Mouse (Mus musculus): ENCODE measurements around the gene BC025920. TPM values are rescaled to one million over a fixed set of nuclear protein-coding genes. Genes with fewer than 3 reads are reported as not detected.
A peak's percentile ranks its signal among the peaks of the same experiment; 100 is the strongest.

The BC025920 gene
- polyA plus RNA-seq (2012; rRNA removed): 0.33 and 0.58 TPM in 2 replicates

DNA sequence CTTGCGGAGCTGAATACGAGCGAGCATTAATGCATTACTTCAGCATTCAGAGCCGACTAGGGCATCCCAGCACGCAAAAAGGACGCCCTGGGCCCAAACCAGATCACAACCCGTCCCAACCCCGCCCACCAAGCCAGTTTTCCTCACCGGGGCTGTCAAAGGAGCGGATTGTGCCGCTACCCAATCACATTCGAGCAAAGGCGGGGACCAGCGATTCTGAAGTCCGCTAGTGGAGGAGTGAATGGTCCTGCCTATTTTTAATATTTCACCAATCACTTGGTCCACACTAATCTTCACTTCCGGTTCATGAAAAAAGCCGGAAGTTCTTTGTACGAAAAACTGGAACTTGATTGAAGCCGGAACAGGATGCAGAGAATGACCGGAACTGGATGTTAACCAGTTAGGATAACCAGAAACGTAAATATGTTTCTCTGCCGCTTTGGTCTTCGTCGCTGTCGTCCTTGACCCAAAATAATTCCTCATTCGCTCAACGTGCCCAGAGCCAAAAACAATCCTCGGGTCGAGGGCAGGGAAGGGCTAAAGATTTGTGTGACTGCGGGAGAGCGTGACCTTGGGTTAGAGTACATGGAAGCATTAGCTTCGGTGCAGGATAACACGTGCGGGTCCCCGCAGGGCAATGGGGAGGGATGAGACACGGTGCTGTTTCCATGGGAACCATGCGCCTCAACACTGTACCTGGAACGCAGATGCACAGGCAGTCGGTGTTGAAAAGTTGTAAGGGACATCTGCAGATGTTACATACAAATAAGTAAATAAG is at the start of gene BC025920:
Gene BC025920, plus strand, starts transcription at position 297 of the 778 bp plus-strand sequence.
- 2% methylated on average over 39 of the region's 39 CpGs for WGBS
- Histone ChIP-seq H3K27ac (ENCODE audit: insufficient read depth, low read depth, low read length) (peak within 1 kb of the TSS; percentile 86), H3K4me1 (ENCODE audit: control insufficient read depth, insufficient read depth, insufficient read length, low read length) (peaks cover 11% of the 10 kb centered on the region; the same call in 1 of the 2 replicates), H3K27me3 (ENCODE audit: control insufficient read depth, insufficient read depth, low read length) (no peaks in the 10 kb centered on the region), H3K36me3 (ENCODE audit: control insufficient read depth, insufficient read depth, low read length) (no peaks in the 10 kb centered on the region), H3K4me3 (ENCODE audit: low read depth, low read length) (peak within 1 kb of the TSS; percentile 79)
- TF ChIP-seq POLR2A (IDR thresholded peaks at IDR 0.05; ENCODE audit: low read depth, low read length): peak; percentile 65; the same call in 1 of the 2 replicates
- no peak for TF ChIP-seq CTCF (IDR thresholded peaks at IDR 0.05; ENCODE audit: extremely low read depth, insufficient read length, insufficient replicate concordance, low read depth, low read length)

DNA sequence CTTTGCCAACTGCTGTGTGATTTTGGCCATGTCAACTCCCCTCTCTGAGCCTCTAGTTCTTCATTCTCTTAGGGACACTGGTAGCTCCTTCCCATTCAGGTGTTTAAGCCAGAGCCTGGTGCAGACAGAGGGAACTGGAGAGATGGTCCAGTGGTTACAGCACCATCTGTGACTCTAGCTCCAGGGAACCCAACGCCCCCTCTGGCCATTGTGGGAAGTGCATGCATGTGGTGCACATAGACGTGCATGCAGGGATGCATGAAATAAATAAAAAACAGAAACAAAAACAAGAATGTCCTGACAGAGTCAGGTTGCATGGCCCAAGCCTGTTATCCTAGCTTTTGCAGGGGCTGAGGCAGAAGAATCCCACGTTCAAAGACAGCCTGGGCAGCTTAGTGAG is 49.8 kb upstream of the BC025920 start:
- TF ChIP-seq CTCF (IDR thresholded peaks at IDR 0.05; ENCODE audit: extremely low read depth, insufficient read length, insufficient replicate concordance, low read depth, low read length): peak; percentile 48; the same call in 1 of the 2 replicates
- TF ChIP-seq POLR2A (IDR thresholded peaks at IDR 0.05; ENCODE audit: low read depth, low read length): no peak
- Histone ChIP-seq H3K27ac (ENCODE audit: insufficient read depth, low read depth, low read length) (no peak overlapping the region), H3K36me3 (ENCODE audit: control insufficient read depth, insufficient read depth, low read length) (peaks cover 2% of the 10 kb centered on the region; the same call in 1 of the 2 replicates), H3K4me1 (ENCODE audit: control insufficient read depth, insufficient read depth, insufficient read length, low read length) (peaks cover 10% of the 10 kb centered on the region), H3K4me3 (ENCODE audit: low read depth, low read length) (no peak overlapping the region), H3K27me3 (ENCODE audit: control insufficient read depth, insufficient read depth, low read length) (no peaks in the 10 kb centered on the region)
- 70% methylated on average over 3 of the region's 3 CpGs for WGBS

DNA sequence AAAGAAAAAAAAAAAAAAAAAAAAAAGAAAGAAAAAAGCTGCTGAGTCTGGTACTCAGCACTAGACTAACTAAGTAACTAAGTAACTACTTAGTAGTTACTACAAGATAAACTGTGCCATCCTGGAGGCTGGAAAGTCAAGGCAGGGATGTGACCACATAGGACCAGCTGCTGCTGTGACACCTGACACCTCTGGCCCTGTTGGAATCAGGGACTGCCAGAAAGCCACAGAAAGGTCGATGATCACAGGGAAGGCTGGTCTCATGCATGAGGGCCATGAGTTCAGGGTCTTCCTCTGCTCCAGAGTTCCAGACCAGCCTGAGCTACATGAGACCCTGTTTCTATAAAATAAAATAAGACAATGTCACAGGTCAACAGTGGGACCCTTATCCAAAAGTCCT is 48.6 kb upstream of the BC025920 start:
- no peak for TF ChIP-seq POLR2A (IDR thresholded peaks at IDR 0.05; ENCODE audit: low read depth, low read length)
- H3K4me1 ChIP-seq (ENCODE audit: control insufficient read depth, insufficient read depth, insufficient read length, low read length): peaks cover 14% of the 10 kb centered on the region
- H3K36me3 ChIP-seq (ENCODE audit: control insufficient read depth, insufficient read depth, low read length): peaks cover 11% of the 10 kb centered on the region
- no peaks in the 10 kb centered on the region for H3K27me3 ChIP-seq (ENCODE audit: control insufficient read depth, insufficient read depth, low read length)
- 52% methylated on average over 1 of the region's 1 CpGs for WGBS
- H3K4me3 ChIP-seq (ENCODE audit: low read depth, low read length): no peak overlapping the region
- no peak overlapping the region for H3K27ac ChIP-seq (ENCODE audit: insufficient read depth, low read depth, low read length)

DNA sequence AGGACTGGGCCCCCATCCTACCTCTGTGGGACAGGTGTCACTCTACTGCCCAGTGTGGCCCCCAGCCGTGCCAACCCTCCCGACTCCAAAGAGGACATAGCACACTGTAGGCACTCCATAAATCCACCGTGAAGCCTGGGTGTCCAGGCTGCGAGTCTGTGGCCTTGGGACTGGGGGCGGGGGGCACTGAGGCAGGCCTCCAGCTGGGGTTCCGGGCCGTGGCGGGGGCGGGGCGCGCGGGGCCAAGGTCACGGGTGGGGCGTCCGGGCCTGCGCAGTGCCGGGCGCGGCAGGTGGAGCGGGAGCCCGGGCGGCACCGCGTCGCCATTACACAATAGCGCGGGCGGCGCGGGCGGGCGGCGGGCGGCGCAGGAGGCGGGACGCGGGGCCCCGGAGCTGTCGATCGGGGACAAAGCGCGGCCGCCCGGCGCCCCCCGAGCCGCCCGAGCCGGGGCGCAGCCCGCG is 46.9 kb upstream of the BC025920 start, which contains the start of gene Aes:
Gene Aes, plus strand, starts transcription at position 326 of the 464 bp plus-strand sequence.
- under 1% methylated on average over 42 of the region's 53 CpGs for WGBS
- no peak for TF ChIP-seq CTCF (IDR thresholded peaks at IDR 0.05; ENCODE audit: extremely low read depth, insufficient read length, insufficient replicate concordance, low read depth, low read length)
- TF ChIP-seq POLR2A (IDR thresholded peaks at IDR 0.05; ENCODE audit: low read depth, low read length): peak; percentile 26; the same call in 1 of the 2 replicates
- H3K27ac ChIP-seq (ENCODE audit: insufficient read depth, low read depth, low read length): peak within 1 kb of the TSS; percentile 99
- H3K4me1 ChIP-seq (ENCODE audit: control insufficient read depth, insufficient read depth, insufficient read length, low read length): peaks cover 26% of the 10 kb centered on the region
- no peaks in the 10 kb centered on the region for H3K27me3 ChIP-seq (ENCODE audit: control insufficient read depth, insufficient read depth, low read length)
- peaks cover 23% of the 10 kb centered on the region for H3K36me3 ChIP-seq (ENCODE audit: control insufficient read depth, insufficient read depth, low read length)
- peak within 1 kb of the TSS; percentile 96 for H3K4me3 ChIP-seq (ENCODE audit: low read depth, low read length)

GRCm38 (mm10) chr10:81559627-81560539 is 46.2 kb upstream of the BC025920 start:
- WGBS: 2% methylated on average over 36 of the region's 36 CpGs
- Histone ChIP-seq H3K4me1 (ENCODE audit: control insufficient read depth, insufficient read depth, insufficient read length, low read length) (peaks cover 28% of the 10 kb centered on the region), H3K36me3 (ENCODE audit: control insufficient read depth, insufficient read depth, low read length) (peaks cover 30% of the 10 kb centered on the region), H3K27me3 (ENCODE audit: control insufficient read depth, insufficient read depth, low read length) (no peaks in the 10 kb centered on the region), H3K4me3 (ENCODE audit: low read depth, low read length) (peak overlapping the region; percentile 96), H3K27ac (ENCODE audit: insufficient read depth, low read depth, low read length) (peak overlapping the region; percentile 99)
- TF ChIP-seq CTCF (IDR thresholded peaks at IDR 0.05; ENCODE audit: extremely low read depth, insufficient read length, insufficient replicate concordance, low read depth, low read length) (no peak), POLR2A (IDR thresholded peaks at IDR 0.05; ENCODE audit: low read depth, low read length) (peak; percentile 41)

DNA sequence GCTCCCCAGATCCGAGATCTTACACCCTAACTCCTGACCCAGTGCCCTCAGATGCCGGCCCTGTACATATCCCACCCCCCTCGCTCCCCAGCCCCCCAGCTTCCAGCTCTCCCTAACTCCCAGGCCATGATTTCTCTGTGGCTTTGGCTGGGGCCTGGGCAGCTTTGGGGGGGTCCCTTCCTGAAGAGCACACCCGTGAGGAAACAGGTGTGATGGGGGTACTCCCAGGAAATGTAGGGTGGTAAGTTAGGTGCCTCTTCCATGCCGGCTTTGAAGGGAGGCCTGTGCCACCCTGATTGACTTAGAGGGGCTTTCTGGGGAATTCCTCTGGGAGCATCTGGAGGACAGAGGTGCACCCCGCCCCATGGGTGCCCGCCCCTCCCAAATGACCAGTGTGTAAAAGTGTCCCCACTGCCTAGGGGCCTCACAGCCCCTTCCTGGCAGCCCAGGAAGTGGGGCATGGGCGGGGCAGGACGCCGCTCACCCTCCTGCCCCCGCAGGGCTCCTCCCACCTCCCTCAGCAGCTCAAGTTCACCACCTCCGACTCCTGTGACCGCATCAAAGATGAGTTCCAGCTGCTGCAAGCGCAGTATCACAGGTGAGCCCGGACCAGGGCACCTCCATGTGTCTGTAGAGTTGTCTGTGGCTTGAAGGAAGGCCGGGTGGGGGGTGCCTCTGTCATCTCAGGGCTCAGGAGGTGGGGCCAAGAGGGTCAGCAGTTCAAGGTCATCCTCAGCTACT is 45.2 kb upstream of the BC025920 start:
- no peaks in the 10 kb centered on the region for H3K27me3 ChIP-seq (ENCODE audit: control insufficient read depth, insufficient read depth, low read length)
- peak overlapping the region; percentile 99 for H3K27ac ChIP-seq (ENCODE audit: insufficient read depth, low read depth, low read length)
- H3K4me3 ChIP-seq (ENCODE audit: low read depth, low read length): peak overlapping the region; percentile 96
- no peak for TF ChIP-seq CTCF (IDR thresholded peaks at IDR 0.05; ENCODE audit: extremely low read depth, insufficient read length, insufficient replicate concordance, low read depth, low read length)
- no peak for TF ChIP-seq POLR2A (IDR thresholded peaks at IDR 0.05; ENCODE audit: low read depth, low read length)
- peaks cover 40% of the 10 kb centered on the region for H3K36me3 ChIP-seq (ENCODE audit: control insufficient read depth, insufficient read depth, low read length)
- 8% methylated on average over 16 of the region's 16 CpGs for WGBS
- peaks cover 28% of the 10 kb centered on the region for H3K4me1 ChIP-seq (ENCODE audit: control insufficient read depth, insufficient read depth, insufficient read length, low read length)
